Mouse (Mus musculus) ES-E14 (cell line): ENCODE data around the gene Ahcyl1. TPM values are rescaled to one million over a fixed set of nuclear protein-coding genes. Genes with fewer than 3 reads are reported as not detected.
"Not testable (repeated sequence)": the region's sequence is repeated elsewhere in the genome, so short reads cannot be mapped to it uniquely, and the experiment has no call there.

Experiments
- DNase-seq: peaks from one replicate; pipeline ENCODE4 v3.0.0-alpha.2; 2013; ENCODE audit warnings: low read depth, low spot score
- H3K27ac ChIP-seq: 2 replicates; pipeline ENCODE4 v1.5.1; 2012; ENCODE audit warnings: low read depth, mild to moderate bottlenecking, low read length, moderate library complexity, mixed read lengths; ENCODE audit not compliant: poor library complexity, insufficient read depth, severe bottlenecking
- H3K36me3 ChIP-seq: 2 replicates; pipeline ENCODE4 v1.6.1; 2012; ENCODE audit warnings: mild to moderate bottlenecking, low read length, moderate library complexity, mixed read lengths; ENCODE audit not compliant: control insufficient read depth, poor library complexity, insufficient read depth, severe bottlenecking
- H3K4me1 ChIP-seq, 2 experiments: fragments of 150-350 bp in 1 of 2; sonication (generic) in 1 of 2; 2 replicates each; pipeline ENCODE4 v1.6.1; 2012; ENCODE audit warnings: low read length in 2 of 2, mild to moderate bottlenecking in 1 of 2, mixed read lengths in 1 of 2; ENCODE audit not compliant: control insufficient read depth in 2 of 2, insufficient read depth in 2 of 2, poor library complexity in 1 of 2
- H3K4me3 ChIP-seq, 2 experiments: fragments of 150-350 bp in 1 of 2; sonication (generic) in 1 of 2; 2 replicates each; pipeline ENCODE4 v1.5.1; 2012; ENCODE audit warnings: low read length in 2 of 2, low read depth in 1 of 2, mild to moderate bottlenecking in 1 of 2, mixed read lengths in 1 of 2; ENCODE audit not compliant: insufficient read depth in 1 of 2, poor library complexity in 1 of 2, severe bottlenecking in 1 of 2
- H3K9ac ChIP-seq: 2 replicates; pipeline ENCODE4 v1.6.1; 2012; ENCODE audit warnings: low read depth, mild to moderate bottlenecking, low read length, mixed read lengths; ENCODE audit not compliant: poor library complexity, insufficient read depth, severe bottlenecking
- H3K9me3 ChIP-seq: fragments of 150-350 bp; sonication (generic); 2 replicates; pipeline ENCODE4 v1.6.1; 2012; ENCODE audit warnings: low read depth, mild to moderate bottlenecking, low read length; ENCODE audit not compliant: control insufficient read depth, insufficient read depth
- CHD2 ChIP-seq: IDR thresholded peaks from 2 replicates; pipeline ENCODE4 v1.6.1; 2014; ENCODE audit warnings: mild to moderate bottlenecking, low read depth, low read length, inconsistent platforms
- HCFC1 ChIP-seq: IDR thresholded peaks from 2 replicates; pipeline ENCODE4 v1.6.1; 2012; ENCODE audit warnings: low read length, inconsistent platforms, borderline replicate concordance; ENCODE audit not compliant: insufficient read depth
- MAFK ChIP-seq: IDR thresholded peaks from 2 replicates; pipeline ENCODE4 v1.6.1; 2014; ENCODE audit warnings: mild to moderate bottlenecking, low read depth, low read length, inconsistent platforms; ENCODE audit not compliant: insufficient read depth
- ZC3H11A ChIP-seq: IDR thresholded peaks from 2 replicates; pipeline ENCODE4 v1.6.1; 2012; ENCODE audit warnings: low read depth, mild to moderate bottlenecking, inconsistent platforms, low read length, borderline replicate concordance
- ZNF384 ChIP-seq: IDR thresholded peaks from 2 replicates; pipeline ENCODE4 v1.6.1; 2012; ENCODE audit warnings: low read depth, low read length, inconsistent platforms
- in situ Hi-C, 2 experiments: fragments of 600-800 bp; cut with MboI; formaldehyde crosslinking; loops; one replicate each; pipeline ENCODE4 v1.15.1; 2025; ENCODE audit warnings: low sequenced_read_pairs in 2 of 2, inconsistent platforms in 1 of 2; ENCODE audit not compliant: unreplicated experiment in 2 of 2
- total RNA-seq: library from RNA; depleted of rRNA; stranded (reverse); fragments of 300-350 nt; gene quantifications from 2 replicates; pipeline ENCODE4 v1.2.3, GENCODE M21; 2012

Gene Ahcyl1
- total RNA-seq, 1 experiment: 38.2 TPM

- no peak overlapping the region for H3K4me3 ChIP-seq
- in situ Hi-C loops: no loop called here
- H3K9me3 ChIP-seq: no peaks in the 10 kb centered on the region
- H3K27ac ChIP-seq: no peak overlapping the region
- no peaks in the 10 kb centered on the region for H3K36me3 ChIP-seq
- H3K9ac ChIP-seq: no peak overlapping the region
- no peaks in the 10 kb centered on the region for H3K4me1 ChIP-seq
- DNase-seq: no peak
- TF ChIP-seq HCFC1 (no peak), MAFK (no peak), CHD2 (no peak), ZC3H11A (no peak), ZNF384 (no peak)
Observed at GRCm38 (mm10) chr3:107652968-107653367, 43.4 kb downstream of the Ahcyl1 start.

- DNase-seq, H3K27ac ChIP-seq, H3K9ac ChIP-seq, H3K36me3 ChIP-seq, in situ Hi-C loops, H3K4me3 ChIP-seq, H3K9me3 ChIP-seq, H3K4me1 ChIP-seq: not testable (repeated sequence)
Observed at GRCm38 (mm10) chr3:107650276-107650675, 46.1 kb downstream of the Ahcyl1 start.

- no peak for TF ChIP-seq MAFK
- TF ChIP-seq CHD2: no peak
- TF ChIP-seq HCFC1: no peak
- Histone ChIP-seq H3K27ac (no peak overlapping the region), H3K9ac (no peak overlapping the region), H3K4me3 (no peak overlapping the region), H3K4me1 (no peaks in the 10 kb centered on the region), H3K36me3 (no peaks in the 10 kb centered on the region), H3K9me3 (no peaks in the 10 kb centered on the region)
- in situ Hi-C loops: no loop called here
- no peak for DNase-seq
Observed at GRCm38 (mm10) chr3:107646947-107647346, 49.4 kb downstream of the Ahcyl1 start.

- no peak for TF ChIP-seq CHD2
- no peak for TF ChIP-seq ZC3H11A
- no peak for TF ChIP-seq ZNF384
- no peak for TF ChIP-seq MAFK
- no peak for TF ChIP-seq HCFC1
- no peaks in the 10 kb centered on the region for H3K9me3 ChIP-seq
- no peak for DNase-seq
- no peak overlapping the region for H3K9ac ChIP-seq
- no peaks in the 10 kb centered on the region for H3K4me1 ChIP-seq
- H3K36me3 ChIP-seq: no peaks in the 10 kb centered on the region
- in situ Hi-C loops: no loop called here
- no peak overlapping the region for H3K27ac ChIP-seq
- no peak overlapping the region for H3K4me3 ChIP-seq
Observed at GRCm38 (mm10) chr3:107637606-107638172, 58.7 kb downstream of the Ahcyl1 start.

- TF ChIP-seq ZC3H11A (no peak), MAFK (no peak), ZNF384 (no peak), CHD2 (no peak), HCFC1 (no peak)
- DNase-seq: no peak
- in situ Hi-C loops: no loop called here
- no peak overlapping the region for H3K9ac ChIP-seq
- H3K4me3 ChIP-seq: no peak overlapping the region
- H3K4me1 ChIP-seq: no peaks in the 10 kb centered on the region
- H3K9me3 ChIP-seq: no peaks in the 10 kb centered on the region
- no peaks in the 10 kb centered on the region for H3K36me3 ChIP-seq
- H3K27ac ChIP-seq: no peak overlapping the region
Observed at GRCm38 (mm10) chr3:107636236-107636635, 60.1 kb downstream of the Ahcyl1 start.
